Mouse (Mus musculus): Measurements from ENCODE around the gene Tctex1d4. TPM values are rescaled to one million over a fixed set of nuclear protein-coding genes. Genes with fewer than 3 reads are reported as not detected.

The Tctex1d4 gene
- total and polyA plus RNA-seq, 2 experiments, result 0.17 TPM; not detected in 1

DNA sequence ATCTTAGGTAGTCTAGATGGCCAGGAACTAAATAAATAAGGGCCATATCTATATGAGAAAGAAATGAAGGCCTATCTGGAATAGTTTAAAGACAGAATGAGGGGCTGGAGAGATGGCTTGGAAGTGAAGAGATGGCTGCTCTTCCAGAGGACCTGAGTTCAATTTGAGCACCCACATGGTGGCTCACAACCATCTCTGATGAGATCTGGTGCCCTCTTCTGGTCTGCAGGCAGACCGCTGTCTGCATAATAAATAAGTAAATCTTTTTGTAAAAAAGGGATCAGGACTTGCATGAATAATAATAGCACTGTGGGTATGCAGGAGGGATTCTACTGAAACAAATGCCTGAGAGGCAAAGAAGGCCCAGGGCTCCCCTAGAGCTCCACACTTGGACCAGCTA lies 13.4 kb upstream of the Tctex1d4 start:
- WGBS, result 100% methylated on average over 1 of the region's 1 CpGs
- Histone ChIP-seq H3K27ac (replicated peaks; ENCODE audit: insufficient read depth, low read depth, low read length) (no peak overlapping the region), H3K4me1 (ENCODE audit: control insufficient read depth, insufficient read depth, low read length) (no peaks in the 10 kb centered on the region), H3K36me3 (ENCODE audit: control insufficient read depth, insufficient read depth, low read length) (no peaks in the 10 kb centered on the region), H3K27me3 (ENCODE audit: control insufficient read depth, insufficient read depth, low read length) (no peaks in the 10 kb centered on the region), H3K79me2 (ENCODE audit: control insufficient read depth, insufficient read depth, low read length) (no peaks in the 10 kb centered on the region), H3K9ac (ENCODE audit: low read depth, low read length) (no peak overlapping the region), H3K4me3 (ENCODE audit: insufficient read depth, low read depth, low read length) (no peak overlapping the region)
- TF ChIP-seq CTCF (IDR thresholded peaks at IDR 0.05; ENCODE audit: low read depth, low read length) (0 out of 2 replicates have a peak, but pooled peaks have one; percentile 0), POLR2A (IDR thresholded peaks at IDR 0.05; ENCODE audit: extremely low read depth, insufficient read depth, low read length) (no peak)
- no peak for DNase-seq (ENCODE audit: extremely low read depth, low read depth, low spot score)

DNA sequence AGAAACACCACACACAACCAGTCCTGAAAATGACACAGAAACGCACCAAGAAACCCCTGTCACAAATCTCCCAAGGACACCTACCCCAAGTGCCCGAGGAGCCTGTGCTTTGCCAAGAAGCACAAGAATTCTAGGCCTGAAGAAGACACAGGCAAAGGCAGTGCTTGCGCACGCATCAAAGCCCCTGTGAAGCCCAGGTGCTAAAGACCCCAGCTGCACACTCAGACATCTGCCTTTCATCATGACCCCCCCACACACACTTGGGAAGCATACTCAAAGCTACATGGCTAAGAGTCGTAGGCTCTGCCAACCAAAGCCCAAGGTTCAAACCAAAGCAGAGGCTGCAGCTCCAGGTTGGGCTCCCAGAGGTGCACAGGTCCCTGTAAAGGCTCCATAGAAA lies 11.0 kb upstream of the Tctex1d4 start:
- H3K4me3 ChIP-seq (ENCODE audit: insufficient read depth, low read depth, low read length), result no peak overlapping the region
- no peaks in the 10 kb centered on the region for H3K4me1 ChIP-seq (ENCODE audit: control insufficient read depth, insufficient read depth, low read length)
- TF ChIP-seq POLR2A (IDR thresholded peaks at IDR 0.05; ENCODE audit: extremely low read depth, insufficient read depth, low read length) (no peak), CTCF (IDR thresholded peaks at IDR 0.05; ENCODE audit: low read depth, low read length) (no peak)
- no peaks in the 10 kb centered on the region for H3K79me2 ChIP-seq (ENCODE audit: control insufficient read depth, insufficient read depth, low read length)
- no peak overlapping the region for H3K9ac ChIP-seq (ENCODE audit: low read depth, low read length)
- H3K27me3 ChIP-seq (ENCODE audit: control insufficient read depth, insufficient read depth, low read length), result no peaks in the 10 kb centered on the region
- DNase-seq (ENCODE audit: extremely low read depth, low read depth, low spot score), result no peak
- H3K36me3 ChIP-seq (ENCODE audit: control insufficient read depth, insufficient read depth, low read length), result no peaks in the 10 kb centered on the region
- WGBS, result 85% methylated on average over 5 of the region's 5 CpGs
- H3K27ac ChIP-seq (replicated peaks; ENCODE audit: insufficient read depth, low read depth, low read length), result no peak overlapping the region

DNA sequence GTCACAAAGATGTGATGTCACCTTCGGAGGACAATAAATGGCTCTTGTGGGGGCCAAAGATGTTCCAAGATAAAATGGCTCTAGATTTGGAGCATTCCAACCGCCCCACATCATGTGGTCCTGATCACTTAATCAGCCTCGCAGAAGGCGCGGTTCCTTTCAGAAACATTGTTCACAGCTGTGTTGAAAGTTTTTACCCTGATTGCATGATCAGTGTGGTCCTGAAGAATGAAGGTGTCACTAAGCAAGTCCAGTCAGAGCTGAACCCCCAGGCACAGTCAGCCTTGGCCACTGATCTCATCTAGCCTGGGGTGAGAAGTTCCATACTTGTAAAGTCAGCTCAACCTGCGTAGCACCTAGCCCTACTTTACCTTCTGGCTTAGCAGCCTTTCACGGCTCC lies 8.7 kb upstream of the Tctex1d4 start:
- H3K4me1 ChIP-seq (ENCODE audit: control insufficient read depth, insufficient read depth, low read length), result 0 out of 2 replicates have a peak, but pooled peaks cover 3% of the 10 kb centered on the region
- no peak overlapping the region for H3K9ac ChIP-seq (ENCODE audit: low read depth, low read length)
- no peaks in the 10 kb centered on the region for H3K27me3 ChIP-seq (ENCODE audit: control insufficient read depth, insufficient read depth, low read length)
- H3K27ac ChIP-seq (replicated peaks; ENCODE audit: insufficient read depth, low read depth, low read length), result no peak overlapping the region
- no peaks in the 10 kb centered on the region for H3K36me3 ChIP-seq (ENCODE audit: control insufficient read depth, insufficient read depth, low read length)
- TF ChIP-seq CTCF (IDR thresholded peaks at IDR 0.05; ENCODE audit: low read depth, low read length), result no peak
- no peak for TF ChIP-seq POLR2A (IDR thresholded peaks at IDR 0.05; ENCODE audit: extremely low read depth, insufficient read depth, low read length)
- no peak for DNase-seq (ENCODE audit: extremely low read depth, low read depth, low spot score)
- no peaks in the 10 kb centered on the region for H3K79me2 ChIP-seq (ENCODE audit: control insufficient read depth, insufficient read depth, low read length)
- H3K4me3 ChIP-seq (ENCODE audit: insufficient read depth, low read depth, low read length), result no peak overlapping the region
- 96% methylated on average over 7 of the region's 7 CpGs for WGBS

- Histone ChIP-seq H3K27ac (replicated peaks; ENCODE audit: insufficient read depth, low read depth, low read length) (peak overlapping the region; percentile 60; the same call in 1 of the 2 replicates), H3K9ac (ENCODE audit: low read depth, low read length) (no peak overlapping the region)
- WGBS, result 90% methylated on average over 5 of the region's 5 CpGs
These were observed 7.0 kb upstream of the Tctex1d4 start for GRCm38 (mm10) chr4:117119636-117120035.

GRCm38 (mm10) chr4:117120052-117120444 lies 6.5 kb upstream of the Tctex1d4 start:
- H3K27ac ChIP-seq (replicated peaks; ENCODE audit: insufficient read depth, low read depth, low read length), result peak overlapping the region; percentile 60
- no peak for TF ChIP-seq POLR2A (IDR thresholded peaks at IDR 0.05; ENCODE audit: extremely low read depth, insufficient read depth, low read length)
- TF ChIP-seq CTCF (IDR thresholded peaks at IDR 0.05; ENCODE audit: low read depth, low read length), result no peak
- H3K4me1 ChIP-seq (ENCODE audit: control insufficient read depth, insufficient read depth, low read length), result peaks cover 3% of the 10 kb centered on the region; the same call in 1 of the 2 replicates
- H3K36me3 ChIP-seq (ENCODE audit: control insufficient read depth, insufficient read depth, low read length), result no peaks in the 10 kb centered on the region
- no peaks in the 10 kb centered on the region for H3K27me3 ChIP-seq (ENCODE audit: control insufficient read depth, insufficient read depth, low read length)
- peak overlapping the region; percentile 24 for H3K9ac ChIP-seq (ENCODE audit: low read depth, low read length)
- DNase-seq (ENCODE audit: extremely low read depth, low read depth, low spot score), result no peak
- H3K4me3 ChIP-seq (ENCODE audit: insufficient read depth, low read depth, low read length), result peak overlapping the region; percentile 18; the same call in 1 of the 2 replicates
- no peaks in the 10 kb centered on the region for H3K79me2 ChIP-seq (ENCODE audit: control insufficient read depth, insufficient read depth, low read length)
- 8% methylated on average over 10 of the region's 10 CpGs for WGBS

More at GRCm38 (mm10) chr4:117119636-117120035, 7.0 kb upstream of the Tctex1d4 start:
- no peaks in the 10 kb centered on the region for H3K36me3 ChIP-seq (ENCODE audit: control insufficient read depth, insufficient read depth, low read length)
- TF ChIP-seq CTCF (IDR thresholded peaks at IDR 0.05; ENCODE audit: low read depth, low read length) (no peak), POLR2A (IDR thresholded peaks at IDR 0.05; ENCODE audit: extremely low read depth, insufficient read depth, low read length) (no peak)
- H3K27me3 ChIP-seq (ENCODE audit: control insufficient read depth, insufficient read depth, low read length), result no peaks in the 10 kb centered on the region
- H3K4me1 ChIP-seq (ENCODE audit: control insufficient read depth, insufficient read depth, low read length), result peaks cover 3% of the 10 kb centered on the region; the same call in 1 of the 2 replicates
- H3K4me3 ChIP-seq (ENCODE audit: insufficient read depth, low read depth, low read length), result no peak overlapping the region
- H3K79me2 ChIP-seq (ENCODE audit: control insufficient read depth, insufficient read depth, low read length), result no peaks in the 10 kb centered on the region
- DNase-seq (ENCODE audit: extremely low read depth, low read depth, low spot score), result no peak
